Mouse (Mus musculus) C2C12 (cell line): ENCODE measurements at regions not wholly inside any gene's neighbourhood (a gene's known extent, or its start where the extent isn't known, plus 50 kb on each side); places are given as distances from the start of the nearest gene placed in this dataset.

ENCODE experiments used
- CEBPB ChIP-seq: IDR thresholded peaks from one replicate; pipeline ENCODE4 v1.6.1; 2011; ENCODE audit warnings: low read depth, mild to moderate bottlenecking, control low read depth, moderate library complexity
- CTCF ChIP-seq: IDR thresholded peaks from one replicate; pipeline ENCODE4 v1.5.1; 2011; ENCODE audit not compliant: control insufficient read depth, insufficient read depth, insufficient read length
- FOSL1 ChIP-seq: IDR thresholded peaks from one replicate; pipeline ENCODE4 v1.8.0; 2011; ENCODE audit warnings: mild to moderate bottlenecking, low read length; ENCODE audit not compliant: poor library complexity, insufficient read depth, severe bottlenecking
- MAX ChIP-seq: IDR thresholded peaks from one replicate; pipeline ENCODE4 v1.6.1; 2011; ENCODE audit warnings: mild to moderate bottlenecking, control low read depth
- MYOD1 ChIP-seq: IDR thresholded peaks from one replicate; pipeline ENCODE4 v1.6.1; 2011; ENCODE audit warnings: low read depth; ENCODE audit not compliant: control insufficient read depth, insufficient read length
- MYOG ChIP-seq: IDR thresholded peaks from one replicate; pipeline ENCODE4 v1.6.1; 2011; ENCODE audit not compliant: control insufficient read depth, insufficient read length; ENCODE audit errors: extremely low read depth
- USF1 ChIP-seq: IDR thresholded peaks from one replicate; pipeline ENCODE4 v1.6.1; 2011; ENCODE audit warnings: low read depth, mild to moderate bottlenecking, control low read depth, moderate library complexity

- TF ChIP-seq CTCF: no peak
- no peak for TF ChIP-seq CEBPB
- no peak for TF ChIP-seq MYOG
- no peak for TF ChIP-seq USF1
- no peak for TF ChIP-seq MYOD1
- TF ChIP-seq MAX: no peak
- TF ChIP-seq FOSL1: no peak
These were observed 53.9 kb upstream of the Pkhd1 start for GRCm38 (mm10) chr1:20671769-20672150.
